Mouse (Mus musculus): ENCODE measurements at regions not wholly inside any gene's neighbourhood (a gene's known extent, or its start where the extent isn't known, plus 50 kb on each side); places are given as distances from the start of the nearest gene placed in this dataset.

DNA sequence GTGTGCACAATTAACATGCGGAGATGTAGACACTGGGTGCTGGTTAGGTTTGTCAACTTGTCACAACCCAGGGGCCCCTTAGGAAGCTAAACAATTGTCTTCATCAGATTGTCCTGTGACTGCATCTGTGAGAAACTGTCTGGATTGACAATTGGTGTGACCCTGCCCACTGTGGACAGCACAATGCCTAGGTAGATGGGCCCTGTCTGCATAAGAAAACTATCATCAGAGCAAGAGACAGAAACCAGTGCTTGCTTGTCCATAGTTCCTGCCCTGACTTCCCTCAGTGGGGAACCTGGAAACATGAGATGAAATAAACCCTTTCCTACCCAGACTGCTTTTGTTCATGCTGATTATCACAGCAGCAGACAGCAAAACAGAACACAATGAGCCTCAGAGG lies 63.5 kb upstream of the Tyw5 start:
- DNase-seq = no peak

DNA sequence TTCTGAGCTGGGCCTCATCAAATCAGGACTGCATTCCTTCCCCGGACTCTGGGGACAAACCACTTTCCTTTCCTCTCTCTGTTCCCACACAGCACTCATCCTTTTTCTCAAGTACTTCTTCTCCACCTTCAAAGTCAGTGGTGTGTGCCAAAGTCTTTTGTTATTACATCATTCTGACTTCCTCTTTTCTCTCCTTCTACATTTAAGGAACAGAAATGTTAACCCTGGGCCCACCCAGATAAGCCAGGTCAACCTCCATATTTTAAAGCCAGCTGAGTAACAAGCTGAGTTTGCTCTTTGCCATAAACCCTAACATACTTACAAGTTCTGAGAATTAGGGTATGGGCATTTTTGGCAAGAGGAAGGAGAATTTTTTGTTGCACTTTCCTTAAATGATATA lies 65.3 kb upstream of the Tyw5 start:
- no peak for DNase-seq

DNA sequence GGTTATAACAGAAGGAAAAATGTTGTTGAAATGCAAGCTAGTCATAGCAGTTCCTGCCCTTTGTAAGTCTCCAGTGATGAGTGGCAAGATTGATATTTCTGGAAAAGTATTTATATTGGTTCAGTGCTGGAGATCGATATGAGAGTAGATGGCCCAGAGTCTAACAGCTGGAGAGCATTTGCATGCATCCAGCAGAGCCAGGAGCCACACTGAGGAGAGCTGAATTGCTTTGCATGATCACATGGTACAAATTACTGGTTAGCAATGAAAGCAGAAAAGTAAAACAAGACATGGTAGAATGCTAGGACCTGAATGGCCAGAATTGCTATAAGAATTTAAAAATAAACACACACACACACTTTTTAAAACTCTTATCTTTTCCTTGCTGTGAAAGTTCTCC lies 70.8 kb upstream of the Tyw5 start:
- DNase-seq = no peak

DNA sequence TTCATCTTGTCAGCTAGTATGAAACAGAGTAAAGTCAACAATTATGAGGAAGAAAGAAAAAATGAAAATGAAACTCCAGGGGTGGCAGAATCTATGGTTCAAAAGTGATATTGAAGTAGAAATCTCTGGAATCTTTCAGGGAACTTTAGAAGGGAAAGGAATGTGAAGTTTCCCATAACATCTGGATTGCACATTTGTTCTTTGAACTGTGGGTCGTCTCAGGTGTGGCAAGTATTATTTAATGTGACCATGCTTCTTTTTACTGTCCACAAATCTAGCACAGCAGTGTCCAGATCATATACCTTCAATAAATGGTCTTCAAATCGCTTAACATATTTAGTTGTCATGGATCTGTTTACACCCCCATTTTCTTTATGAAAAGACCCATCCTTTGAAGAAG lies 71.2 kb upstream of the Tyw5 start:
- DNase-seq = no peak

DNA sequence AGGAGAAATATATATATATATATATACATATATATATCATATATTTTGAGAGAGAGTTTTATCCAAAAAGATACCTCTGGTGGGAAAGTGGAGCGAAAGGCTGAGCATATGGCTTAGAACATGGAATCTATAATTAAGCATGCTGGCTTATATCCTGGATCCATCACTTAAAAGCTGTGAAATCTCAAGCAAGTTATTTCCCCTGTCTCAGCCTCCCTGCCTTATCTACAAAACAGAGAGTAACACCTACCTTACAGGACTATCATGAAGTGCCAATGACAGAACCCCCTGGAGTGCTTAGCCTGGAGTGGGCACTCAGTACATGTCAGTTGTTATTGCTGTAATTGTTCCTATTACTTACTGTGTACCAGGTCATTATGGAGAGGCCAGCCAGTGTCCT lies 71.9 kb upstream of the Tyw5 start:
- DNase-seq = no peak

DNA sequence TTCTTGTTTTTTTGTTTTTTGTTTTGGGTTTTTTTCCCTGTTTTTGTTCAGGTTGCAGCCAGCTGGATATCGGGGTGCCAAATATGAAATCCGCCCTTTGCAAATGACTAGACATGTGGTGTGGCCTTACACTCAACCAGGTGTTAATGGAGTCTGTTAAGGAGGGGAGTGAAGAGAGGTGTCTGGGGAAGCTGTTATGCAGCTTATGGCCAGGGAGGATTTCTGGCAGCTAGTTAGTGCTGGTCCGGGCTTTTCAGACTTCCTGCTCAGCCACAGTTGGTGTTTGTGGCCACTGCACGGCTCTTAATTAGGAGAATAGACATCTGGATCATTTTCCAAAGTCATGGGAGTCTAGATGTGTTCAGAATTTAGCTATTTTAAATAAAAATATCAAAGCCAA lies 72.7 kb upstream of the Tyw5 start:
- no peak for DNase-seq

DNA sequence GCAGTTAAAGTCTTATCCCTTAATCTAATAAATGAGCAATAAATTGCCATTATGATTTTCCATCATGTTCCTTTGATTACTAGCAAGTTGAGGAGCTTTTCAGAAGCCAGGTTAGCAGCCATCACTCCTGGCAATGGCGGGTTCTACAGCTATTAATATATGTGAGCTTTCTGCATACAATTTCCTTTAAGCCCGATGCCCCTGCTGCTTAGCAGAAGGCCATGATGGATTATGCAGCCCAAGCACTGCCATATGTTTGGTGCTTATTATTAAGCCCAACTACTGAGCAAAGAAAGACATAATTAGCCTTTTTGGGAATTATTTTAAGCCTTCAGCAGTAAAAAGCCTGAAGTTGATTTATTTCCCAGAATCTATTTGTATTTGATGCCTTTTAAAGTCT lies 82.3 kb upstream of the Tyw5 start:
- no peak for DNase-seq

DNA sequence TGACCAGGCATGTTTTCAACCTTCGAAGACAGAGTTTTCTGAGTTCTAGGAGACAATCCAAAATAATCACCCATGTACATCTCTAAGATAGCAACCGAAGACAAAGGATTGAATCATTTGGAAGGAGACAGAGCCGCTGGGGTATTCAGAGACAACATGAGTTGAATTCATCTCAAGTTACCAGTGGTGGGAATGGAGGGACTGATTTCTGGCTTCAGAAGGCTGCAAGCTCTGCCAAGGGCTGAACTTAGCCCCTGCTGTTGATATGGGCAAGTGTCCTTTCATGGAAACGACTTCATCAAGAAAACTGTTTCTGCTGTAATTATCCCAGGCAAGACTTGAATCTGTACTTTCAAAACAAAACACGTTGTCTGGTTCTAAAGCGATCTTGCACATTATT lies 82.7 kb upstream of the Tyw5 start:
- DNase-seq = no peak

DNA sequence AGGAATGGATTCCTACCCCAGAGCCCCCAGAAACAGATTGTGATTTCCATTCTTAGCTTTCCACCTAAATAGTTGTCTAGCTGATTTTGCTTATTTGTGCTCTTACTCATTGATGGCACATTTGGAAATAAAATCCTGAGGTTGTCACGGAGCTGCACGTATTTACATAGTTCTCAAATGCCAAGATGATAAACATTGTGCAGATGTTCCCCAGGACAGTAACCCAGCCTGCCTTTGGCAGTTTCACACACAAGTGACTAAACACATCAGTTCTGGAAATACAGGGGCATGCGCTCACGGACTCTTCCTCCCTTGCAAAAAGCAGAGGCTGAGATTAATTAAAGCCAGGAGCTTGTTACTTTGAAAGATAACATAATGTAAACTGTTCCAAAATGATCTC lies 83.1 kb upstream of the Tyw5 start:
- DNase-seq = no peak

DNA sequence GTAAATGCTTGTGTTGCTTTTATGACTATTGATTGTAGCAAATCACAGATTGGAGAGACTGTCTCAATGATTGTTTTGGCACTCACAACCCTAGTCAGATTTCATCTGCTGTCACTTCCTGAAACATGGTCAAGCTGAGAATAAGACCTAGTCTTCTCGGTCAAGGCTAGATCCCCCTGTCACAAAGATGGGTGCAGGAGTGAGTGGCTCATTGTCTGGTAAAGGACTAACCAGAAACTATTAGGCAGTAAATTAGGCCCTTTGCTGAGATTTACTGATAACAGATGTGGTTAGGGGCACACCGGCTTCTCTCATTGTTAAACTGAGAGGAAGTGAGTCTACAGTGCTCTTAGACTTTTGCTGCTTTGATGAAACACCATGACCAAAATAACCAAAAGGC lies 85.8 kb upstream of the Tyw5 start:
- DNase-seq = no peak

DNA sequence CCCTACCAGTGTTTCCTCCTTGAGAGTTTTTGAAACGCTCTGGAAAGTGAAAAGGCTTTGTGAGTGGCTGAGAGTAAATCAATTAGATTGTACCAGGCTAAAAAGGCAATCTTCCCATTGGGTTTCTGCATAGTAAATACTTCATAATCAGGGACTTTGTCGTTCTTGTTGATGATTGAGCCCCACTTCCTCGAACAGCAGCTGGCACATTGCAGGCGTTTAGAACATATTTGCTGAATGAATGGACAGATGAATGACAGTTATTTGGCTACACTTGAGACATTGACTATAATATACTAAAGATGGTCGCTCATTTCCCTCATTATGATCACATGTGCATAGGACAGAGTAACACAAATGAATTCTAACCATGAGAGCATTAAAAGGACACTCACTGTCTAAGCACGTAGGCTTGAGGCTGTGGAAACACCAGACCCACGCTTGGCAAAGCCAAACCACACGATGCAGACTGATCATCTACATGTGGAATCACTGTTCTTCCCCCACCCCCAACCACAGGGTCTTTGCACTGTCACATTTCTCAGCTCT lies 90.7 kb upstream of the Tyw5 start:
- no peak for DNase-seq

DNA sequence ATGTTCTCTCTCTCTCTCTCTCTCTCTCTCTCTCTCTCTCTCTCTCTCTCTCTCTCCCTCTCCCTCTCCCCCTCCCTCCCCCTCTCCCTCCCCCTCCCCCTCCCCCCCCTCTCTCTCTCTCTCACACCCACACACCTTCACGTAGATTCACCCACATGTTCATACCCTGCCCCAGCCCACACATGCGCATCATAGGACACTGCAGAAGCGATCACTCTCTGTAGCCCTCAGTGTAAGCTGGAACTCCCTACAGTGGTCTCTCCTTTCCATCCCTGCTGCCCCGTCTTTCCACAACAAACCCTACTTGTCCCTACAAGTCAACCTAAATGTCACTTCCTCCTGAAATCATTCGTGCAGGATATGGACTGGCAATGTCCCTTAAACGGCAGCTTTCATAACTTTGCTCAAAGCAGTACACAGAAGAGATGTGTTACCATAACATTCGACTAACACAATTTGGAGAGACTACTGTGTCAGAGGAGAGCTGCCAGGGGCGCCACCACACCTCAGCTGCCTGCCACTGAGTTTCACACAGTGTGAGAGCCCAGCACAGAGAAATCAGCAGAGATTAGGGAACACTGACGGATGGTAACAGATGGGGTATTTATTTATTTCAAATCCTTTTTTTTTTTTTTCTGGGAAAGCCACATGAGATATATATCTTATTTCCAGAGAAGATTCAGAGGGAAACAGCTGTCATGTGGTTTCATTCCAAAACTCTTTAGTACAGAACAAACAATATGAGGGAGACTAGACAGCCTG lies 103.6 kb upstream of the Tyw5 start:
- no peak for DNase-seq

DNA sequence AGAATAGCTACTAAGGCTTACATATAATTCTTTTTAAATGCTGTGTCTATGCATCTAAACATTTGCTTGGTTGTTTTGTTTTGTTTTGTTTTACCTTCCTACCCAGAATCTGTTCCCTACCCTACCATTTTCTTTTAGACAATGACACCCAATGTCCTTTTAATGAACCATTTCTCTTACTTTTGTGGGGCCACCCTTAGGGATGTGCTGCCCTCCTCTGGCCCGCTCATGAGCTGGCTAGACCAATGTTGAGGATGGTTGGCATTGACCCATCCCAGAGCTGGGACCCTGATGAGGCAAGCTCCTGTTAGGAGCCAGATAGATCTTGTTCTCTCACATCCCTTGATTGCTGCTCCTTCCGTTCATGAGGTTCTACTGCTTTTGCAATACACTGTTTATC lies 105.0 kb upstream of the Tyw5 start:
- DNase-seq = no peak

DNA sequence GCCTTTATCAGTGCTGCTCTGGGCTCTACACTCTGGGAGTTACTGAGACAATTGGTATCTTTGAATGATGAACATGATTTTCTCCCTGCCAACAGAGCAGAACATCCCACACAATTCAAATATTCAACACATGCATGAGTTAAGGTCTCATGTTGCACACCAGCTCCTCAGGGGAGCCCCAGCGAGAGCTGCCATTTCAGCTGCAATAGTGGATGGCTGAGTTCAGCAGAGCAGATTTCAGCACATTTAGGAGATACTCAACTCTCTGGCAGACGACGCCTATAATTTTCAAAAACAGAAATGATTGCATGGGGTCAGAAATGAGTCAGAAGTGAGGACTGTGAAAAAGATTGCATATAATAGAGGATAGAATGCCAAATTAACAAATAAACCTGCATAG lies 105.6 kb upstream of the Tyw5 start:
- no peak for DNase-seq

DNA sequence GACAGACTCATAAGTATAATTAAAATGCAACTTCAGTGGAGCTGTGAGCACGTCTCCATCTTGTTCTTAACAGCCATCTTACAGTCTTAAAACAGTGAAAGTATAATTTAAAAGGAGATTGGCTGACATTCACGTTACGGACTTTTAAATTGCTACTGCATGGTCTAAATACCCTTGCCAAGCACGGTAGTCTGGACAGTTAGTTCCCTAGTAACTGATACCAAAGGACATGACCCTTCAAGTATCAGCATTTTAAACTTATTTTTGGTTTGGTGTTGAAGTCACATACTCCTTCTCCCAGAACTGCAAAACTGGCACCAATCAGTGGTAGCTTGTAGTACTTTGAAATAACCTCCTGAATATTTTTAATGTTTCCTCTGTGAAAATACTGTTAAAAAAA lies 119.1 kb upstream of the Tyw5 start:
- DNase-seq = no peak

DNA sequence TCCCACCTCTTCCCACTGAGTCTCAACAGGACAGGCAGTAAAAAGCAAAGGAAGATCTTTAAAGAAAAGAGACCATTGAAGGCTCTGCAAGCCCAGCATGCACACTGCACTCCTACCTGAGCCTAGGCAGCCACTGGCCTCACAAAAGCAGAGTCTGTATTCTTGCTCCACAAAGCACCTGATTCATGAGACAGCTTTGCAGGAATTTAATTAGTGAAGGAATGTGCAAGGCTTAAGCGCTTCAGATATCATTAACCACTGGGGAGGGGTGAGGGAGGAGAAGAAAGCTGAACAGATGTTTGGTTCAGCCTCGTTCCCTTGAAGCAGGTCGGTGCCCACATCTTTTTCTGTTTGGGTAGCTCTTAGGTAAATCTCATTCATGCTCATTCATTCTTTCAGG lies 121.8 kb upstream of the Tyw5 start:
- no peak for DNase-seq

DNA sequence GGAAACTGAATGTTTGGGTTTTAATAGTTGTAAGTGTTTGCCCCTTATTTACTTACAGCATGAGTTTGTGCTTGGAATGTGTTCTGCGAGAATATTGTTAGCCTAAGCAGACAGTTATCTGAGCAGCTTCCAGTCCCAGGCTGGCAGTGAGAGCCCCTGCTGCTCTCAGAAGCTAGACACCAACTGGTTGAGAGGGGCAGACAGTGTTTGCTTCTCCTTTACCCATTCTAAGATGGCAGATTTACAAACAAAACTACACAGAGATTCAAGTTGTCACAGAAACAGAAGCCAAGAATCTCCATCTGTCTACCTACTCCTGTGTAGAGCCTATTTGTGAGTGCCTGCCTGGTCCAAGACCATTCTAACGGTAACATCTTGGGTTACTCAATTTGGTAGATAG lies 122.4 kb upstream of the Tyw5 start:
- DNase-seq = no peak

DNA sequence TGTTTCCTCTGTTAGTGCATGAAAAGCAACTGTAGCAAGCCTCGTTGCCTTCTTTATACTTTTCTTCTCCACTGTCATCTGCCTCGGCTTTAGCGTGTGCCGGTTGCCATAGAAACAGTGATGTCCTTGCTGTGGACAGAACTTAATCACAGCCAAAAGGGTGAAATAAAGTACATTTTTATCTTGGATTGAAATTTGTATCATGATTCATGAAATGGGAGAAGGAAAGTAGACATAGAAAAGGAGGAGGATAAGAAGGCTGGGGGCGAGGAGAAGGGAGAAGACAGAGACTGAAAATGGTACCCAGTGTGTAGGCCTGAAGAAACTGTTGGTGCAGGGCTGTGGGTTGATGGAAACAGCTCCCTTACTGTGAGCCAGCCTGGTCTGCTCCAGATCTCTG lies 130.5 kb upstream of the Tyw5 start:
- DNase-seq = no peak

DNA sequence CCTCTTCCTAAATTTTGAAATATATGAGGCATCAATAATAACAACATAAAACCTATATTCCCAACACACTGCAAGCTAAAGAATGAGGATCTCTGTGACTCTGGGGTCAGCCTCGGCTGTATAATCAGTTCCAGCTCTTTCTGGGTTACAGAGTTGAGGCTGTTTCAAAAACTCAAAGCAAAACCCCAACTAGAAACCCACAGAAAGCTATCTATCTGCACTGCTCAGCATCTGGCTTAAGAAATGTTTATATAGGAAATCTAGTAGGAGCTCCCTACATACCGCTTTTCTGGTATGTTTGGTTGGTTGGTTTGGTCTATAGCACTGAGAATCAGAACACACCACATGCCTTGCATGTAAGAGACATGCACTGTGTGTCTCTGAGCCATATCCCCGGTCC lies 137.8 kb upstream of the Tyw5 start:
- DNase-seq = no peak

DNA sequence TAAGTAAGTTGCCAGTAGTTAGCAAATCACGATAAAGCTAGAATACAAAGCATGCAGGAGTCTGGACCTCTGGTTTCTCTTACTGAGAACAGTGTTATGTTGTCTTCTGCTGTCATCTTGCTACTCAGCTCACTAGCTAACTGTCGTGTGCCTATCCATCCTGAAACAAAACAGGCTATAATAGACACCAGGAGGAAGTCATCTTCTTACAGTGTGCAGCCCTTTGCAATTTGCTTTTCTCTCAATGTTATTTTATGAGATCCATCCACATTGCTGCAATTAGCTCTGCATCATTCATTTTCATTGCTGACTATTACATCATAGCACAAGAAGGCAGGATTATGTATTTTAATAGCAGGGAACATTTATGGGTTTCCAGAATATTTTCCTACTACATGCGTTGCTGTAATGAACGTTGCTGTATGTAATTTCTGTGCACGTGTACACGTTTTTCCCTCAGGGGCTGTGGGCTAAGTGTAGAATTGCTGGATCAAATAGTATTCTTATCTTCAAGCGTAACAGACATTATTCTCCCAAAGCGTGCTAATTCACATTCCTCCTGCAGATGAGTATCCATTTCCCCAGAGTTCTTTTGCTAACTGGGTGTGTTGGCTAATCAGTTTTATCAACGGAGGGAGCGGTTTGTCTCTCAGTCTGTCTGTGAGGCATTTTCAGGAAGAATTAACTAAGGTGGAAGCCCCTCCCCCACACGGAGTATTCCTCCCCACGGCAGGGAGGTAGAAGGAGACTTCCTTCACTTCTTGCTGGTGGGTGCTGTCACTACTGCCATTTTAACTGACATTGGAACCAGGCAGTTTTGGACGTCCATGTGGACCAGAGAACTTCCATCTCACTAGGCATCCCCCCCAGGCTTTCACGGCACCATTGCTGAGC lies 139.1 kb upstream of the Tyw5 start:
- DNase-seq = no peak

DNA sequence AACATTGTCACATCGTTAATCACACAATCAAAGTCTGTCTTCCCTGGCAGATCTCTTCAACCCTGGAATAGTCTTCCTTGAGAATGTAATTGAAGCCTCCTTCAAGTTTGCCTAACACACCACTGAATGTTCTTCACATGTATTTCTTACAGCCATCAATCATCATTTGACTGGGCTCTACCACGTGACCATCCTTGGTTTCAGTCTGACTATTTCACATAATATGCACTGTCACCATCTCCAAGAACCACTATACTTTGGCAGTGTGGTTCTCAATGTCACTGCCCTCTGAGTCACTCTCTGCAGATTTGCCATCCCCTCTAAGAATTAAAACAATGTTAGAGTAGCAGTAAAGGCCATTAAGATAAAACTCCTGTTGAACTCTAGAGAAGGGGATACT lies 154.6 kb upstream of the Tyw5 start:
- DNase-seq = no peak

DNA sequence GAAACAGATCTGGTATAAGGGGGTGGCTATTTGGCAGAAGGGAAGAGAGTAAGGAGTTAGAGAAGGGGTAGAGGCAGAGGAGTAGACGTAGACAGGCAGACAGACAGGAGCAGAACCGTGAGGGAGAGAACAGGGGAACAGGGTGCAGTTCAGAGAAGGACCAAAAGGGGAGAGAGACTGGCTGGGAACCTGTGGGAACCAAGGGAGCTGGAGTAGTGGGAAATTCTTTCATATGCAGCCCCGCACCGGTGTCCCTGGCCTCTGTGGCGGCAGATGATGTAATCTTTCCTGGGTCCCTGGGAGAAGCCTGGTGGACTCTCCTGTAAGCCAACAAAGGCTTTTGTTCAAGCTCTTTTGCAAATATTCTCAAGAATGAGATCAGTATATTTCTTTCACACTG lies 157.8 kb upstream of the Tyw5 start:
- no peak for DNase-seq

DNA sequence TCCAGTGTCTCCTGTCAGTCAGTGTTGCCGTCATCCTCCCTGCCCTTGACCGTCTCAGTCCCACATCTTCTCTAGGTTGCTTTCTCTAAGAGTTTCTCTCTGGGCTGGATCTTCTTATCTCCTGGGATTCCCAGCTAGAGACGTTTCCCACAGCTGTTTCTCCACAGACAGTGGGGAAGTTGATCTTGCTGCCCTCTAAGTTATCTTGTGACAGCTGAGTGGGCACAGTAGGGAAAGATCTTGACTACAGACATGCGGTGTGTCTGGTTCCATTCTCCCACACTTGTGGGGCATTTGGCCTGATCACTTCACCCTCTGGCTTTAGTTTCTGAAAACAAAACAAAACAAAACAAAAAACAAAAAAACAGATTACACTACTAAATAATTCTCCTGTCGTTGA lies 165.2 kb upstream of the Tyw5 start:
- no peak for DNase-seq

DNA sequence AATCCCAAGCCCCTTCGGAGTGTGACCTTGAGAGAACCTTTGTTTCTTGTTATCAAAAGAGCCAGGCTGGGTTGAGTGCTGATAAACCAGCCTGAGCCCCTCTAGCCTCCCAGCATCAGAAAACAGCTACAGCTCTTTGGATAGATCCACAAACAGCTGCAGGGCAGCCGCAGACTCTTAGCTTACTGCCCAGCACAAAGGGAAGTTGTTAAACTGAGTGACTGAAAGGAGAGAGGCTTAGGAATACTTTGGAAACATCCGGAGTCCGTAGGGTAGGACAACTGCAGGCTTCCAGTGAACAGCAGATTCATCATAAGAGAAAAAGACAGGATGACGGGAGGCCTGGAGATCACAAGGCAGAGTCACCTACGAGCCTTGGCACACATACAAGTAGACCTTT lies 166.9 kb upstream of the Tyw5 start:
- no peak for DNase-seq
